Mouse (Mus musculus) midbrain, embryonic 10.5 days (tissue): Measurements from ENCODE around the gene Neurl4. TPM values are rescaled to one million over a fixed set of nuclear protein-coding genes. Genes with fewer than 3 reads are reported as not detected.
"Not testable (repeated sequence)": the region's sequence is repeated elsewhere in the genome, so short reads cannot be mapped to it uniquely, and the experiment has no call there.

ENCODE experiments used
- DNase-seq: peaks from one replicate; pipeline ENCODE4 v3.0.0-alpha.2; 2017; ENCODE audit warnings: low spot score
- H3K27ac ChIP-seq: fragments of 300-500 bp; sonication (generic); replicated peaks from 2 replicates; pipeline ENCODE4 v1.5.1; 2016; ENCODE audit warnings: mild to moderate bottlenecking
- H3K27me3 ChIP-seq: fragments of 300-500 bp; sonication (generic); 2 replicates; pipeline ENCODE4 v1.6.1; 2016; ENCODE audit warnings: low read depth, mild to moderate bottlenecking; ENCODE audit not compliant: poor library complexity, severe bottlenecking
- H3K36me3 ChIP-seq: fragments of 300-500 bp; sonication (generic); 2 replicates; pipeline ENCODE4 v1.6.1; 2016; ENCODE audit warnings: mild to moderate bottlenecking, moderate library complexity
- H3K4me1 ChIP-seq: fragments of 300-500 bp; sonication (generic); 2 replicates; pipeline ENCODE4 v1.6.1; 2016
- H3K4me3 ChIP-seq: fragments of 300-500 bp; sonication (generic); 2 replicates; pipeline ENCODE4 v1.5.1; 2016; ENCODE audit warnings: mild to moderate bottlenecking, moderate library complexity
- H3K9me3 ChIP-seq: fragments of 300-500 bp; sonication (generic); replicated peaks from 2 replicates; pipeline ENCODE4 v1.6.1; 2016; ENCODE audit warnings: mild to moderate bottlenecking
- WGBS: fragments of 180-500 bp; shearing (Covaris S2); methylation state at CpG from one replicate; pipeline ENCODE4 v1.1.7; 2016; 5-methylcytosine and 5-hydroxymethylcytosine counted together
- polyA plus RNA-seq: library from polyadenylated mRNA; unstranded; fragments of >200 nt; fragmentation: Nextera tagmentation; extraction: Ambion mirVana; gene quantifications from 2 replicates; pipeline ENCODE4 v1.2.1, GENCODE M21; 2016

Gene Neurl4
- polyA plus RNA-seq, 1 experiment from 2014 or later, result 14.3 TPM

GRCm38 (mm10) chr11:69910177-69910576 is 9.3 kb downstream of the Neurl4 start:
- peak overlapping the region; percentile 1; the same call in 1 of the 2 replicates for H3K4me3 ChIP-seq
- peaks cover 90% of the 10 kb centered on the region for H3K36me3 ChIP-seq
- no peaks in the 10 kb centered on the region for H3K27me3 ChIP-seq
- H3K27ac ChIP-seq, result no peak overlapping the region
- 93% methylated on average over 8 of the region's 8 CpGs for WGBS
- peaks cover 21% of the 10 kb centered on the region for H3K4me1 ChIP-seq
- no peak for DNase-seq
- no peaks in the 10 kb centered on the region for H3K9me3 ChIP-seq

- Histone ChIP-seq H3K27ac (no peak overlapping the region), H3K36me3 (peaks cover 90% of the 10 kb centered on the region), H3K27me3 (no peaks in the 10 kb centered on the region), H3K9me3 (no peaks in the 10 kb centered on the region), H3K4me3 (0 out of 2 replicates have a peak overlapping the region, but pooled peaks have one; percentile 1), H3K4me1 (peaks cover 29% of the 10 kb centered on the region)
- WGBS, result 93% methylated on average over 17 of the region's 17 CpGs
- no peak for DNase-seq
Observed at GRCm38 (mm10) chr11:69910781-69911560, 10.1 kb downstream of the Neurl4 start.

- H3K36me3 ChIP-seq, result peaks cover 90% of the 10 kb centered on the region
- no peaks in the 10 kb centered on the region for H3K9me3 ChIP-seq
- WGBS, result 94% methylated on average over 6 of the region's 6 CpGs
- H3K27ac ChIP-seq, result no peak overlapping the region
- peaks cover 37% of the 10 kb centered on the region for H3K4me1 ChIP-seq
- no peak overlapping the region for H3K4me3 ChIP-seq
- no peaks in the 10 kb centered on the region for H3K27me3 ChIP-seq
- no peak for DNase-seq
Observed at GRCm38 (mm10) chr11:69911701-69912100, 10.8 kb downstream of the Neurl4 start.

- H3K36me3 ChIP-seq, result peaks cover 90% of the 10 kb centered on the region
- DNase-seq, result no peak
- WGBS, result 81% methylated on average over 15 of the region's 15 CpGs
Observed at GRCm38 (mm10) chr11:69912716-69913530, 12.1 kb downstream of the Neurl4 start.

GRCm38 (mm10) chr11:69913554-69914371 is 12.9 kb downstream of the Neurl4 start, which contains the start of gene Gps2:
TSS of gene Gps2 (plus strand) at chr11:69913888.
- Histone ChIP-seq H3K4me1 (peaks cover 53% of the 10 kb centered on the region), H3K27ac (peak within 1 kb of the TSS; percentile 96), H3K27me3 (no peaks in the 10 kb centered on the region), H3K4me3 (peak within 1 kb of the TSS; percentile 97), H3K36me3 (peaks cover 90% of the 10 kb centered on the region), H3K9me3 (no peaks in the 10 kb centered on the region)
- peak; percentile 97 for DNase-seq
- 2% methylated on average over 61 of the region's 61 CpGs for WGBS

More at GRCm38 (mm10) chr11:69912716-69913530, 12.1 kb downstream of the Neurl4 start:
- Histone ChIP-seq H3K9me3 (no peaks in the 10 kb centered on the region), H3K27me3 (no peaks in the 10 kb centered on the region), H3K4me3 (peak overlapping the region; percentile 97), H3K27ac (peak overlapping the region; percentile 96), H3K4me1 (peaks cover 46% of the 10 kb centered on the region)

GRCm38 (mm10) chr11:69914372-69914764 is 13.5 kb downstream of the Neurl4 start:
- Histone ChIP-seq H3K36me3 (peaks cover 90% of the 10 kb centered on the region), H3K4me3 (peak overlapping the region; percentile 97), H3K27me3 (no peaks in the 10 kb centered on the region), H3K4me1 (peaks cover 59% of the 10 kb centered on the region), H3K27ac (peak overlapping the region; percentile 96), H3K9me3 (no peaks in the 10 kb centered on the region)
- no peak for DNase-seq
- 4% methylated on average over 17 of the region's 17 CpGs for WGBS

GRCm38 (mm10) chr11:69914917-69915430 is 14.1 kb downstream of the Neurl4 start:
- Histone ChIP-seq H3K36me3 (peaks cover 88% of the 10 kb centered on the region), H3K27me3 (no peaks in the 10 kb centered on the region), H3K9me3 (no peaks in the 10 kb centered on the region), H3K4me1 (peaks cover 65% of the 10 kb centered on the region), H3K4me3 (peak overlapping the region; percentile 97), H3K27ac (0 out of 2 replicates have a peak overlapping the region, but pooled peaks have one; percentile 96)
- DNase-seq, result no peak
- 45% methylated on average over 9 of the region's 9 CpGs for WGBS

- Histone ChIP-seq H3K9me3 (no peaks in the 10 kb centered on the region), H3K27me3 (no peaks in the 10 kb centered on the region), H3K4me1 (peaks cover 68% of the 10 kb centered on the region), H3K27ac (no peak overlapping the region), H3K36me3 (peaks cover 78% of the 10 kb centered on the region), H3K4me3 (peak overlapping the region; percentile 97)
- DNase-seq, result no peak
- 76% methylated on average over 5 of the region's 5 CpGs for WGBS
Observed at GRCm38 (mm10) chr11:69915667-69916627, 15.1 kb downstream of the Neurl4 start.

GRCm38 (mm10) chr11:69916652-69917378 is 15.9 kb downstream of the Neurl4 start:
- Histone ChIP-seq H3K4me3 (peak overlapping the region; percentile 97; the same call in 1 of the 2 replicates), H3K4me1 (peaks cover 68% of the 10 kb centered on the region), H3K36me3 (peaks cover 70% of the 10 kb centered on the region)
- H3K9me3 ChIP-seq, H3K27ac ChIP-seq, H3K27me3 ChIP-seq, DNase-seq: not testable (repeated sequence)
- 75% methylated on average over 7 of the region's 7 CpGs for WGBS

- Histone ChIP-seq H3K36me3 (peaks cover 63% of the 10 kb centered on the region), H3K4me3 (peak overlapping the region; percentile 20; the same call in 1 of the 2 replicates), H3K27me3 (no peaks in the 10 kb centered on the region), H3K9me3 (no peaks in the 10 kb centered on the region), H3K27ac (no peak overlapping the region), H3K4me1 (peaks cover 72% of the 10 kb centered on the region)
- 88% methylated on average over 8 of the region's 8 CpGs for WGBS
- DNase-seq, result no peak
Observed at GRCm38 (mm10) chr11:69917379-69917948, 16.6 kb downstream of the Neurl4 start.
